Mouse (Mus musculus): ENCODE measurements around the gene Tbx4. TPM values are rescaled to one million over a fixed set of nuclear protein-coding genes. Genes with fewer than 3 reads are reported as not detected.

Tbx4 gene
- polyA plus RNA-seq, 1 experiment from 2014 or later, result 0.21 TPM

GRCm38 (mm10) chr11:85840803-85841145 lies 45.4 kb upstream of the Tbx4 start:
- H3K4me1 ChIP-seq (replicated peaks; ENCODE audit: control insufficient read depth, insufficient read depth, low read length), result peaks cover 23% of the 10 kb centered on the region; the same call in 1 of the 2 replicates
- peak; percentile 69 for DNase-seq (ENCODE audit: low spot score)
- 2% methylated on average over 21 of the region's 21 CpGs for WGBS
- H3K27ac ChIP-seq (ENCODE audit: low read depth, low read length), result no peak overlapping the region
- H3K27me3 ChIP-seq (ENCODE audit: control insufficient read depth, insufficient read depth, low read length), result peaks cover 78% of the 10 kb centered on the region
- peak overlapping the region; percentile 9; the same call in 1 of the 2 replicates for H3K4me3 ChIP-seq (ENCODE audit: low read depth, low read length)
- no peak overlapping the region for H3K9ac ChIP-seq (ENCODE audit: low read length)
- ATAC-seq (replicated peaks; ENCODE audit: low FRiP score), result no peak
- no peaks in the 10 kb centered on the region for H3K9me3 ChIP-seq (ENCODE audit: control insufficient read depth, low read length)
- no peaks in the 10 kb centered on the region for H3K36me3 ChIP-seq (ENCODE audit: control insufficient read depth, insufficient read depth, low read length)
- H3K4me2 ChIP-seq (ENCODE audit: low read depth, low read length, severe bottlenecking), result peak overlapping the region; percentile 21; the same call in 1 of the 2 replicates

DNA sequence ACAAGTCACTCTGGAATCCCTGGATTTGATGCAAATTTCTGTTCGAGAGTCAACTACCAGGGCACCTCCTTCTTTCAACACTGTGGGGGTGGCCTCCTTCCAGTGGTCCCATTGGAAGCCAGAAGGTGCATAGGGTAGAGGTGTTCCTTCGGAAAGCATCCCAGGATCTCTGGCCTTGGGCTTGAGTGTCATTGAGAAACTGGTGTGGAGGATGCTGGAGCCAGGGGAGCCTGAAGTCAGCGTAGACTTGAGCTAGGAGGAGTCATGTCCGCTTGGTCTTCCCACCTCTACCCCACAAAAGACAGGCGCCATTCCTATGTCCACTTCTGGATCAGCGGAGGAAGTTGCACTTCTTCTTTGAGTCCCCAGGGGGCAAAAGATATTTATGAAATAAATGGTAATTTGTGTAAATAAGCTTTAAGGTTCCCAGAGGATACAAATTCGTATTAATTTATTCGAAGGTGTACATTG lies 45.0 kb upstream of the Tbx4 start:
- Histone ChIP-seq H3K4me3 (ENCODE audit: low read depth, low read length) (no peak overlapping the region), H3K27me3 (ENCODE audit: control insufficient read depth, insufficient read depth, low read length) (peaks cover 78% of the 10 kb centered on the region), H3K9ac (ENCODE audit: low read length) (no peak overlapping the region), H3K9me3 (ENCODE audit: control insufficient read depth, low read length) (no peaks in the 10 kb centered on the region), H3K4me2 (ENCODE audit: low read depth, low read length, severe bottlenecking) (no peak overlapping the region; the same call in none of the 2 replicates), H3K4me1 (replicated peaks; ENCODE audit: control insufficient read depth, insufficient read depth, low read length) (peaks cover 23% of the 10 kb centered on the region; the same call in 1 of the 2 replicates), H3K36me3 (ENCODE audit: control insufficient read depth, insufficient read depth, low read length) (no peaks in the 10 kb centered on the region), H3K27ac (ENCODE audit: low read depth, low read length) (no peak overlapping the region)
- 7% methylated on average over 8 of the region's 8 CpGs for WGBS
- DNase-seq (ENCODE audit: low spot score) (peak; percentile 61), ATAC-seq (replicated peaks; ENCODE audit: low FRiP score) (no peak)

GRCm38 (mm10) chr11:85841980-85842379 lies 44.2 kb upstream of the Tbx4 start:
- WGBS, result under 1% methylated on average over 24 of the region's 32 CpGs
- H3K27ac ChIP-seq (ENCODE audit: low read depth, low read length), result no peak overlapping the region
- ATAC-seq (replicated peaks; ENCODE audit: low FRiP score), result peak; percentile 66
- peak overlapping the region; percentile 45; the same call in 1 of the 2 replicates for H3K9ac ChIP-seq (ENCODE audit: low read length)
- no peaks in the 10 kb centered on the region for H3K36me3 ChIP-seq (ENCODE audit: control insufficient read depth, insufficient read depth, low read length)
- H3K9me3 ChIP-seq (ENCODE audit: control insufficient read depth, low read length), result no peaks in the 10 kb centered on the region
- H3K4me2 ChIP-seq (ENCODE audit: low read depth, low read length, severe bottlenecking), result peak overlapping the region; percentile 58
- peak overlapping the region; percentile 27 for H3K4me3 ChIP-seq (ENCODE audit: low read depth, low read length)
- peak; percentile 93 for DNase-seq (ENCODE audit: low spot score)
- peaks cover 23% of the 10 kb centered on the region; the same call in 1 of the 2 replicates for H3K4me1 ChIP-seq (replicated peaks; ENCODE audit: control insufficient read depth, insufficient read depth, low read length)
- peaks cover 71% of the 10 kb centered on the region for H3K27me3 ChIP-seq (ENCODE audit: control insufficient read depth, insufficient read depth, low read length)

GRCm38 (mm10) chr11:85842596-85843346 lies 43.5 kb upstream of the Tbx4 start:
- ATAC-seq (replicated peaks; ENCODE audit: low FRiP score), result no peak
- Histone ChIP-seq H3K27me3 (ENCODE audit: control insufficient read depth, insufficient read depth, low read length) (peaks cover 64% of the 10 kb centered on the region), H3K36me3 (ENCODE audit: control insufficient read depth, insufficient read depth, low read length) (no peaks in the 10 kb centered on the region), H3K27ac (ENCODE audit: low read depth, low read length) (no peak overlapping the region), H3K9me3 (ENCODE audit: control insufficient read depth, low read length) (no peaks in the 10 kb centered on the region), H3K4me2 (ENCODE audit: low read depth, low read length, severe bottlenecking) (peak overlapping the region; percentile 87), H3K9ac (ENCODE audit: low read length) (peak overlapping the region; percentile 37), H3K4me3 (ENCODE audit: low read depth, low read length) (peak overlapping the region; percentile 44; the same call in 1 of the 2 replicates), H3K4me1 (replicated peaks; ENCODE audit: control insufficient read depth, insufficient read depth, low read length) (peaks cover 23% of the 10 kb centered on the region; the same call in 1 of the 2 replicates)
- no peak for DNase-seq (ENCODE audit: low spot score)
- 4% methylated on average over 24 of the region's 24 CpGs for WGBS

- Histone ChIP-seq H3K4me1 (replicated peaks; ENCODE audit: control insufficient read depth, insufficient read depth, low read length) (peaks cover 23% of the 10 kb centered on the region; the same call in 1 of the 2 replicates), H3K36me3 (ENCODE audit: control insufficient read depth, insufficient read depth, low read length) (no peaks in the 10 kb centered on the region), H3K4me2 (ENCODE audit: low read depth, low read length, severe bottlenecking) (peak overlapping the region; percentile 87), H3K27me3 (ENCODE audit: control insufficient read depth, insufficient read depth, low read length) (peaks cover 58% of the 10 kb centered on the region), H3K9ac (ENCODE audit: low read length) (peak overlapping the region; percentile 37), H3K4me3 (ENCODE audit: low read depth, low read length) (peak overlapping the region; percentile 44), H3K9me3 (ENCODE audit: control insufficient read depth, low read length) (no peaks in the 10 kb centered on the region), H3K27ac (ENCODE audit: low read depth, low read length) (peak overlapping the region; percentile 34; the same call in 1 of the 2 replicates)
- WGBS, result under 1% methylated on average over 18 of the region's 18 CpGs
- DNase-seq (ENCODE audit: low spot score), result peak; percentile 94
- peak; percentile 78 for ATAC-seq (replicated peaks; ENCODE audit: low FRiP score)
Measured at GRCm38 (mm10) chr11:85843347-85843692, 42.9 kb upstream of the Tbx4 start.

- peak overlapping the region; percentile 3; the same call in 1 of the 2 replicates for H3K9ac ChIP-seq (ENCODE audit: low read length)
- no peaks in the 10 kb centered on the region for H3K9me3 ChIP-seq (ENCODE audit: control insufficient read depth, low read length)
- WGBS, result under 1% methylated on average over 54 of the region's 54 CpGs
- peaks cover 23% of the 10 kb centered on the region; the same call in 1 of the 2 replicates for H3K4me1 ChIP-seq (replicated peaks; ENCODE audit: control insufficient read depth, insufficient read depth, low read length)
- no peak overlapping the region; the same call in 1 of the 2 replicates for H3K27ac ChIP-seq (ENCODE audit: low read depth, low read length)
- H3K4me3 ChIP-seq (ENCODE audit: low read depth, low read length), result peak overlapping the region; percentile 44
- H3K36me3 ChIP-seq (ENCODE audit: control insufficient read depth, insufficient read depth, low read length), result no peaks in the 10 kb centered on the region
- ATAC-seq (replicated peaks; ENCODE audit: low FRiP score) (peak; percentile 37), DNase-seq (ENCODE audit: low spot score) (peak; percentile 95)
- peak overlapping the region; percentile 87 for H3K4me2 ChIP-seq (ENCODE audit: low read depth, low read length, severe bottlenecking)
- H3K27me3 ChIP-seq (ENCODE audit: control insufficient read depth, insufficient read depth, low read length), result peaks cover 51% of the 10 kb centered on the region
Measured at GRCm38 (mm10) chr11:85844144-85844965, 41.9 kb upstream of the Tbx4 start.

- Histone ChIP-seq H3K4me2 (ENCODE audit: low read depth, low read length, severe bottlenecking) (peak overlapping the region; percentile 87; the same call in 1 of the 2 replicates), H3K4me3 (ENCODE audit: low read depth, low read length) (no peak overlapping the region), H3K27ac (ENCODE audit: low read depth, low read length) (no peak overlapping the region), H3K36me3 (ENCODE audit: control insufficient read depth, insufficient read depth, low read length) (no peaks in the 10 kb centered on the region), H3K9me3 (ENCODE audit: control insufficient read depth, low read length) (no peaks in the 10 kb centered on the region), H3K27me3 (ENCODE audit: control insufficient read depth, insufficient read depth, low read length) (peaks cover 44% of the 10 kb centered on the region), H3K9ac (ENCODE audit: low read length) (no peak overlapping the region; the same call in 1 of the 2 replicates), H3K4me1 (replicated peaks; ENCODE audit: control insufficient read depth, insufficient read depth, low read length) (peaks cover 23% of the 10 kb centered on the region; the same call in 1 of the 2 replicates)
- 24% methylated on average over 5 of the region's 5 CpGs for WGBS
- ATAC-seq (replicated peaks; ENCODE audit: low FRiP score), result no peak
- DNase-seq (ENCODE audit: low spot score), result no peak
Measured at GRCm38 (mm10) chr11:85844971-85845370, 41.3 kb upstream of the Tbx4 start.

GRCm38 (mm10) chr11:85845921-85846320 lies 40.3 kb upstream of the Tbx4 start:
- Histone ChIP-seq H3K27me3 (ENCODE audit: control insufficient read depth, insufficient read depth, low read length) (peaks cover 35% of the 10 kb centered on the region), H3K27ac (ENCODE audit: low read depth, low read length) (no peak overlapping the region)
- no peak for ATAC-seq (replicated peaks; ENCODE audit: low FRiP score)

More at GRCm38 (mm10) chr11:85845921-85846320, 40.3 kb upstream of the Tbx4 start:
- no peaks in the 10 kb centered on the region for H3K9me3 ChIP-seq (ENCODE audit: control insufficient read depth, low read length)
- H3K4me3 ChIP-seq (ENCODE audit: low read depth, low read length), result no peak overlapping the region
- no peak overlapping the region for H3K9ac ChIP-seq (ENCODE audit: low read length)
- DNase-seq (ENCODE audit: low spot score), result no peak
- WGBS, result 51% methylated on average over 5 of the region's 5 CpGs
- no peak overlapping the region for H3K4me2 ChIP-seq (ENCODE audit: low read depth, low read length, severe bottlenecking)
- no peaks in the 10 kb centered on the region for H3K36me3 ChIP-seq (ENCODE audit: control insufficient read depth, insufficient read depth, low read length)
- peaks cover 19% of the 10 kb centered on the region; the same call in 1 of the 2 replicates for H3K4me1 ChIP-seq (replicated peaks; ENCODE audit: control insufficient read depth, insufficient read depth, low read length)
